Mouse (Mus musculus): ENCODE results near the gene Ikzf1. TPM values are rescaled to one million over a fixed set of nuclear protein-coding genes. Genes with fewer than 3 reads are reported as not detected.

The Ikzf1 gene
- 3.3 and 3.7 TPM in 2 replicates for polyA plus RNA-seq (2012; rRNA removed)

GRCm38 (mm10) chr11:11684930-11685852 is at the start of gene Ikzf1:
Gene Ikzf1 (plus strand): TSS chr11:11685003.
- no peak within 1 kb of the TSS for H3K27ac ChIP-seq (ENCODE audit: insufficient read depth, low read length)
- H3K4me1 ChIP-seq (ENCODE audit: control insufficient read depth, insufficient read depth, low read length) = no peaks in the 10 kb centered on the region
- TF ChIP-seq POLR2A (IDR thresholded peaks at IDR 0.05; ENCODE audit: extremely low read depth, insufficient read depth, low read length) (no peak), CTCF (IDR thresholded peaks at IDR 0.05; ENCODE audit: extremely low read depth, insufficient read depth, low read length) (no peak)
- peak within 1 kb of the TSS; percentile 31; the same call in 1 of the 2 replicates for H3K4me3 ChIP-seq (ENCODE audit: insufficient read depth, low read length)

- no peak for TF ChIP-seq CTCF (IDR thresholded peaks at IDR 0.05; ENCODE audit: extremely low read depth, insufficient read depth, low read length)
- no peak for TF ChIP-seq POLR2A (IDR thresholded peaks at IDR 0.05; ENCODE audit: extremely low read depth, insufficient read depth, low read length)
- H3K27ac ChIP-seq (ENCODE audit: insufficient read depth, low read length) = no peak overlapping the region
- H3K4me1 ChIP-seq (ENCODE audit: control insufficient read depth, insufficient read depth, low read length) = no peaks in the 10 kb centered on the region
- no peak overlapping the region for H3K4me3 ChIP-seq (ENCODE audit: insufficient read depth, low read length)
These were observed 40.5 kb upstream of the Ikzf1 start for GRCm38 (mm10) chr11:11644303-11644702.

GRCm38 (mm10) chr11:11656388-11656787 is 28.4 kb upstream of the Ikzf1 start:
- Histone ChIP-seq H3K4me3 (ENCODE audit: insufficient read depth, low read length) (no peak overlapping the region), H3K4me1 (ENCODE audit: control insufficient read depth, insufficient read depth, low read length) (no peaks in the 10 kb centered on the region), H3K27ac (ENCODE audit: insufficient read depth, low read length) (no peak overlapping the region)
- no peak for TF ChIP-seq POLR2A (IDR thresholded peaks at IDR 0.05; ENCODE audit: extremely low read depth, insufficient read depth, low read length)
- TF ChIP-seq CTCF (IDR thresholded peaks at IDR 0.05; ENCODE audit: extremely low read depth, insufficient read depth, low read length) = no peak

- no peak overlapping the region for H3K27ac ChIP-seq (ENCODE audit: insufficient read depth, low read length)
- H3K4me1 ChIP-seq (ENCODE audit: control insufficient read depth, insufficient read depth, low read length) = no peaks in the 10 kb centered on the region
- no peak overlapping the region for H3K4me3 ChIP-seq (ENCODE audit: insufficient read depth, low read length)
- TF ChIP-seq POLR2A (IDR thresholded peaks at IDR 0.05; ENCODE audit: extremely low read depth, insufficient read depth, low read length) (no peak), CTCF (IDR thresholded peaks at IDR 0.05; ENCODE audit: extremely low read depth, insufficient read depth, low read length) (no peak)
These were observed 27.7 kb upstream of the Ikzf1 start for GRCm38 (mm10) chr11:11656995-11657530.

- no peak overlapping the region for H3K27ac ChIP-seq (ENCODE audit: insufficient read depth, low read length)
- H3K4me3 ChIP-seq (ENCODE audit: insufficient read depth, low read length) = no peak overlapping the region
- TF ChIP-seq POLR2A (IDR thresholded peaks at IDR 0.05; ENCODE audit: extremely low read depth, insufficient read depth, low read length) (no peak), CTCF (IDR thresholded peaks at IDR 0.05; ENCODE audit: extremely low read depth, insufficient read depth, low read length) (no peak)
- H3K4me1 ChIP-seq (ENCODE audit: control insufficient read depth, insufficient read depth, low read length) = no peaks in the 10 kb centered on the region
These were observed 27.2 kb upstream of the Ikzf1 start for GRCm38 (mm10) chr11:11657634-11658033.

- Histone ChIP-seq H3K27ac (ENCODE audit: insufficient read depth, low read length) (no peak overlapping the region), H3K4me1 (ENCODE audit: control insufficient read depth, insufficient read depth, low read length) (no peaks in the 10 kb centered on the region), H3K4me3 (ENCODE audit: insufficient read depth, low read length) (no peak overlapping the region)
- no peak for TF ChIP-seq POLR2A (IDR thresholded peaks at IDR 0.05; ENCODE audit: extremely low read depth, insufficient read depth, low read length)
- no peak for TF ChIP-seq CTCF (IDR thresholded peaks at IDR 0.05; ENCODE audit: extremely low read depth, insufficient read depth, low read length)
These were observed 26.0 kb upstream of the Ikzf1 start for GRCm38 (mm10) chr11:11658834-11659233.

- H3K4me1 ChIP-seq (ENCODE audit: control insufficient read depth, insufficient read depth, low read length) = no peaks in the 10 kb centered on the region
- H3K27ac ChIP-seq (ENCODE audit: insufficient read depth, low read length) = no peak overlapping the region
- H3K4me3 ChIP-seq (ENCODE audit: insufficient read depth, low read length) = no peak overlapping the region
- no peak for TF ChIP-seq POLR2A (IDR thresholded peaks at IDR 0.05; ENCODE audit: extremely low read depth, insufficient read depth, low read length)
- no peak for TF ChIP-seq CTCF (IDR thresholded peaks at IDR 0.05; ENCODE audit: extremely low read depth, insufficient read depth, low read length)
These were observed 24.2 kb upstream of the Ikzf1 start for GRCm38 (mm10) chr11:11660651-11661050.

- H3K27ac ChIP-seq (ENCODE audit: insufficient read depth, low read length) = peak overlapping the region; percentile 46; the same call in 1 of the 2 replicates
- no peak overlapping the region for H3K4me3 ChIP-seq (ENCODE audit: insufficient read depth, low read length)
- TF ChIP-seq CTCF (IDR thresholded peaks at IDR 0.05; ENCODE audit: extremely low read depth, insufficient read depth, low read length) (no peak), POLR2A (IDR thresholded peaks at IDR 0.05; ENCODE audit: extremely low read depth, insufficient read depth, low read length) (no peak)
- no peaks in the 10 kb centered on the region for H3K4me1 ChIP-seq (ENCODE audit: control insufficient read depth, insufficient read depth, low read length)
These were observed 17.4 kb upstream of the Ikzf1 start for GRCm38 (mm10) chr11:11667254-11667921.

- Histone ChIP-seq H3K27ac (ENCODE audit: insufficient read depth, low read length) (peak overlapping the region; percentile 46; the same call in 1 of the 2 replicates), H3K4me3 (ENCODE audit: insufficient read depth, low read length) (no peak overlapping the region), H3K4me1 (ENCODE audit: control insufficient read depth, insufficient read depth, low read length) (no peaks in the 10 kb centered on the region)
- no peak for TF ChIP-seq POLR2A (IDR thresholded peaks at IDR 0.05; ENCODE audit: extremely low read depth, insufficient read depth, low read length)
- no peak for TF ChIP-seq CTCF (IDR thresholded peaks at IDR 0.05; ENCODE audit: extremely low read depth, insufficient read depth, low read length)
These were observed 16.9 kb upstream of the Ikzf1 start for GRCm38 (mm10) chr11:11667922-11668290.
